Mouse (Mus musculus): ENCODE results near the gene Qsox1. TPM values are rescaled to one million over a fixed set of nuclear protein-coding genes. Genes with fewer than 3 reads are reported as not detected.

The Qsox1 gene
- polyA plus RNA-seq, 1 experiment from 2014 or later = 21.5 TPM

DNA sequence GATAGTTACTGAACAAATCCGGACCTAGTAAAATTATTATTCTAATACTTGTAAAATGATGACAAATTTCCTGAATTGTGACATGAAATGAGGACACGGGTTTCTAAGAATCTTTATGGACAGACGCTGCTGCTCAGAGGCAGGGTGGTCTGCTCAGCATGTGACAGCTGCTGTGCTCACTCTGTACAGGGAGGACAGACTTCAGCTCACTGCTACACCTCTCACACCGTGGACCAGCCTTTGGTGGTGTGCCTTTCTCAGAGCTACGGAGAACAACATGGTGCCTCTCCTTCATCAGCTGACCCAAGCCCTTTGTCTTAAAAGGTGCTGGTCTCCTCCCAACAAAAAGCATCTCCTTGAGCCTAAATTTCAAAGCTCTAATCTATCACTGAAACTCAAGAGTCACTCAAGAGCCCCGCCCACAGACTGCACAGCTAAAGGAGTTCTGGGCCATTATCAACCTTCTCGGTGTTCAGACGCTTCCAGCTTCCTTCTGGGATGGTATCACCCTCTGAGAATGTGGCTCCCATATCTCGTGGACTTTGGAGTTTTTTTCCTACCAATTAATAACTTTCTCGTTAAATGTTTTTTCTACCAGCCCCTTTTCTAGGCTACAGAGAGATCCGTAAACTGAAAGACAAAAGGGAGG, 15.8 kb downstream of the Qsox1 start:
- WGBS = 81% methylated on average over 11 of the region's 11 CpGs
- no peak for ATAC-seq (ENCODE audit: low FRiP score, low read depth)

DNA sequence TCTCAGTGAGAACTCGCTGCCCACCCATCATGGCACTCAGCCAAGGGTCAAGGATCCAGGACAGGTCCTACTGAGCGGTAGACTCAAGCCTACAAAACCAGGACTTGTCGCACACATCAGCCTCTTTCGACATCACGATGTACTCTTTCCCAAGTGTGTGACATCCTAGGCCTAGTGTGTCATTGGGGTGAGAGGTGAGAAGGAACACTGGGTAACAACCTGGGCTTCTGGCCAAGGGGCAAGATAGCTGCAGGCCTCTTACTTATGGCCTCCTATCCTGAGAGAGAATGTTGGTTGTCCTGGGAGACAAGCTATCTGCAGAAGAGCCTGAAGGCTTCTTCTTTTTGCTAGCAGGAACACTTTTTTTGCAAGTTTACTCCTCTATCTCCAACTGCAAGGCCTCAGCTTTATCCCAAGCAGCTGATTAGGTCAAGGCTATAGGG, 16.9 kb downstream of the Qsox1 start:
- H3K9ac ChIP-seq = no peak overlapping the region
- WGBS = 93% methylated on average over 5 of the region's 5 CpGs
- no peak overlapping the region for H3K4me2 ChIP-seq
- H3K27ac ChIP-seq (replicated peaks) = no peak overlapping the region
- H3K4me1 ChIP-seq (replicated peaks) = peaks cover 3% of the 10 kb centered on the region
- no peak overlapping the region for H3K4me3 ChIP-seq
- no peaks in the 10 kb centered on the region for H3K9me3 ChIP-seq
- H3K36me3 ChIP-seq = peaks cover 15% of the 10 kb centered on the region
- no peaks in the 10 kb centered on the region for H3K27me3 ChIP-seq
- no peak for ATAC-seq (ENCODE audit: low FRiP score, low read depth)

More for the DNA sequence above, 15.8 kb downstream of the Qsox1 start:
- Histone ChIP-seq H3K27me3 (no peaks in the 10 kb centered on the region), H3K36me3 (peaks cover 15% of the 10 kb centered on the region), H3K27ac (replicated peaks) (no peak overlapping the region), H3K4me1 (replicated peaks) (no peaks in the 10 kb centered on the region), H3K4me3 (no peak overlapping the region), H3K9me3 (no peaks in the 10 kb centered on the region), H3K4me2 (no peak overlapping the region), H3K9ac (no peak overlapping the region)

DNA sequence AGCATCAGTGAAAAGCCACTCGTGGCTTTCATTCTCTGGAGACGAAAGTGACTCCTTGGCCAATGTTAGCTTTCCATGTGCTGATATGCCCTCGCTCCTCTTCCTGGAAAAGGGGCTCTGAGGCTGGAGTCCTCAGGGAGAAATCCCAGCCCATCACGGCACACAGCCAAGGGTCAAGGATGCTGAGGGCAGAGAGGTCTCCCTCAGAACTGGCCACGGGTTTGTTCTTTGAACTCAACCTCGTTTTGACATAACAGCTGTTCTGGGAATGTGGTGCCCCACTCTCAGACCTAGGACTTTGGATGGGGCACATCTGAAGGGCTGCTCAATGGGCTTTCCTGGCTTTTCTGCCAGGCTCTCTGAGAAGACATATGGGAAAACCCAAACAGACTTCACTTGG, 17.8 kb downstream of the Qsox1 start:
- Histone ChIP-seq H3K4me1 (replicated peaks) (peaks cover 13% of the 10 kb centered on the region), H3K36me3 (peaks cover 15% of the 10 kb centered on the region), H3K27ac (replicated peaks) (no peak overlapping the region), H3K27me3 (no peaks in the 10 kb centered on the region), H3K4me2 (no peak overlapping the region), H3K9me3 (no peaks in the 10 kb centered on the region), H3K4me3 (no peak overlapping the region), H3K9ac (no peak overlapping the region)
- ATAC-seq (ENCODE audit: low FRiP score, low read depth) = no peak
- 89% methylated on average over 6 of the region's 6 CpGs for WGBS

DNA sequence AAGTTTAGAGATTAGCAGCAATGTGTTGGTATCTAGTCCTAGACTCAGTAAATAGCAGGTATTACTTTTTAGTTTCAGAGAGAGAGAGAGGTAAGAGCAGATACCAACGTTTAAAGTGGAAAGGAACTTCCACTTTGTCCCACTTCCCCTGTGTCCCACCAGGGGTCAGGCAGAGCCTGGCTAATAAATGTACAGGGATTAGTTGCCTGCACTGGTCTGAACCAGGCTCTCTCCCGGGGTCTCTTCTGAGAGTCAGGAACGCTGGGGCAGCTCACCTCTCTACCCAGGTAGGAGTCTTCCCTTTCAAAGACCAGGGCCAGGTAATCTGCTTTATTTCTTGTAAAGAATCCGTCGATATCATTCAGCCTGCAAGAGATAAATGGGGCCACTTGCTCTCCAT, 20.8 kb downstream of the Qsox1 start:
- Histone ChIP-seq H3K9ac (no peak overlapping the region), H3K27ac (replicated peaks) (no peak overlapping the region), H3K36me3 (peaks cover 35% of the 10 kb centered on the region), H3K4me1 (replicated peaks) (peaks cover 17% of the 10 kb centered on the region), H3K4me3 (no peak overlapping the region), H3K9me3 (no peaks in the 10 kb centered on the region), H3K4me2 (no peak overlapping the region), H3K27me3 (no peaks in the 10 kb centered on the region)
- ATAC-seq (ENCODE audit: low FRiP score, low read depth) = no peak
- WGBS = 59% methylated on average over 5 of the region's 5 CpGs

DNA sequence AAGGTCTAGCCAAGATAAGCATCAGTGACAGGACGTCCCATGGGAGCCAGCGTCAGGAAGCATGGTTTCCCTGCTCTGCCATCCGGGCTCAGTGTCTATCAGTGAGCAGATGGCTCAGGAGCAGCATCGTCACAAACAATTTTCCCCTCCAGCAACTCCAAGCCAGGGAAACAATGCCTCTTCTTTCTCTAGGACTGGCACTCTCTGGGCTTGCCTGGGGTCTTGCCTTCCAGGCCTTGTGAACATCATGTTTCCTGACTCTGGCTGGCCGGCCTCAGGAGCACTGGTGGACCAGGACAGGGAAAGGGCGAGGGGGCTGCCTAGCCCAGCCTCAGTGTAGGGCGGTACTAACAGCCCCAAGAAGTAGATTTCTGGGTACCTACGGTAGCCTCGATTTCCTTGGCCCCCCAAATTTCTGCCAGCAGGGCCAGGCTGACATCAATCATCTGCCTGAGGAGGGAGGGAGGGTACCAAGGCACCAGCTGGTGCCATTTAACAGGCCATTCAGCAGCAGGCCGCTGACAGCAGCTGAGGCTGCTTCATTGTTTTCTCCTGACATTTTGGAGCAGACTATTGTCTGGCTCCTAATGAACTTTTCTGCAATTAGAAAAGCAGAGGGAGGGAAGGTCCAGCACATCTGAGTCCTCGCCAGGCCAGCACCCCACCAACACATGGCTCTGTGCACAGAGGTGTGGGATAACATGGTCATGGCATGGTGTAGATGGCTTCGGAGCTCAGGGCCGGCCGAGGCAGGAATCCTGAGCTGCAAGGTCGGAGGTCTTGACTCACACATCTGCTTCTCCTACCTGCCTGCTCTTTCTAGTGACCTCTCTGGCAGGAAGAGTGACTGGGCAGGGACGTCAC, 22.3 kb downstream of the Qsox1 start:
- Histone ChIP-seq H3K9me3 (no peaks in the 10 kb centered on the region), H3K9ac (no peak overlapping the region), H3K4me2 (no peak overlapping the region), H3K36me3 (peaks cover 42% of the 10 kb centered on the region), H3K4me1 (replicated peaks) (peaks cover 17% of the 10 kb centered on the region), H3K4me3 (no peak overlapping the region), H3K27me3 (no peaks in the 10 kb centered on the region), H3K27ac (replicated peaks) (peak overlapping the region; percentile 85)
- 26% methylated on average over 16 of the region's 16 CpGs for WGBS
- peak; percentile 80 for ATAC-seq (ENCODE audit: low FRiP score, low read depth)

DNA sequence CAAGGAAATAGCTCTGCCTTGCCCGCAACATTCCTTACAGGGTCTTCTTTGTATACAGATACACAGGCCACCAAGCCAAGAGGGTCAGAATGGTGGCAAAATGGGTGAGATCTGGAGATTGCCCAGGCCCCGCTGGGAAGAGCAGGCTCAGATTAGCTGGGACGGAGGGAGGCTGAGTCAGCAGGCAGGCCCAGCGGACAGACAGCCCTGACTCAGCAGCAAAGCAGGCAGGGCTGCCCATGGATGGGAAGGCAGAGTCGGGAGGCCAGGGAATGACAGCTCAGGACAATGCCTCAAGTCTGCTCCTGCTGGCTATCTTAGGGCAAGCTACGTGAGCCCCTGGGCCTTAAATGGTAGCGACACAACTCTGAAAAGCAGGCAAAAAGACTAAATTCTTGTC, 26.8 kb downstream of the Qsox1 start:
- no peak for ATAC-seq (ENCODE audit: low FRiP score, low read depth)
- H3K9ac ChIP-seq = no peak overlapping the region

DNA sequence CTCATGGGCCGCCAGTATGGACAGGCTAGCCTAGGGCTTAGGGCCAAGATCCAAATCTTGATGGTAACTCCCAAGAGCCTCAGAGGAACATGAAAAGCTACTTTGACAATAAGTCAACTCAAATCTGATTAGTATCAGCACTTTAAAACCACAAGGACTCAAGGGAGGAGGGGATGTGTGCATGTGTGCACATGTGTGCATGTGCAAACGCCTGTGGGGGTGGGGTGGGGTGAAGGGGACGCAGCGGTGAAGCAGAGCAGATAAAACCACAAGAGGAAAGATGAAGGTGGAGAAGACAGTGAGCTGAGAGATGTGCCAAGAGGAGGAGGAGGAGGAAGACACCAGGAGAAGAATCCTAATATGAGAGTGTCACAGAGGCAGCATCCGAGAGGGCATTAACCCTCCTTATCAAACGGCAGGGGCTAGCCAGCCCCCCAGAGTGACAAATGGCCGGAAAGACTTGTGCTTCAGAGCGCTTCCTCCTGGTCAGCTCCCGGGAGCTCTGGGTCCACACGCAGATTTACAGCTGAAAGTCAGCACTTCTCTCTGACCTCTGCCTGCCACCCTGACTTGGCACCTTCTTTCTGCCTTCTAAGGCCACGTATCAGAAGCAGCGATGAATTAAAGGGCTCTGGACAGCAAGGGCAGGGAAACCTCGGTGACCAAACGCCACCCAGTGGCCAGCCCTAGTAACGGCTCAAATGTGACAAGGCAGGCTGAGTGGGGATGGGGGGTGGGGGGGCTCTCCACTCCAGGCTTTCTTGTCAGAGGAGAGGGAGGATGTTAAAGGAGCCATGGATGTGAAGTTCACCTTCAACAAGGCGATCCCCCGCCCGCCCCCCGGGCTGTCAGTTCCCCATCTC, 28.1 kb downstream of the Qsox1 start:
- H3K4me3 ChIP-seq = no peak overlapping the region
- peak overlapping the region; percentile 29; the same call in 1 of the 2 replicates for H3K4me2 ChIP-seq
- peaks cover 43% of the 10 kb centered on the region for H3K36me3 ChIP-seq
- H3K4me1 ChIP-seq (replicated peaks) = peaks cover 6% of the 10 kb centered on the region
- H3K27me3 ChIP-seq = peaks cover 15% of the 10 kb centered on the region; the same call in 1 of the 2 replicates
- no peak overlapping the region for H3K9ac ChIP-seq
- no peaks in the 10 kb centered on the region for H3K9me3 ChIP-seq
- WGBS = 37% methylated on average over 19 of the region's 19 CpGs
- no peak overlapping the region for H3K27ac ChIP-seq (replicated peaks)
- ATAC-seq (ENCODE audit: low FRiP score, low read depth) = no peak

More for the DNA sequence above, 26.8 kb downstream of the Qsox1 start:
- Histone ChIP-seq H3K36me3 (peaks cover 37% of the 10 kb centered on the region), H3K27me3 (peaks cover 11% of the 10 kb centered on the region; the same call in 1 of the 2 replicates), H3K4me2 (no peak overlapping the region), H3K9me3 (no peaks in the 10 kb centered on the region), H3K4me3 (no peak overlapping the region), H3K4me1 (replicated peaks) (peaks cover 19% of the 10 kb centered on the region), H3K27ac (replicated peaks) (no peak overlapping the region)
- whole genome bisulfite sequencing = 55% methylated on average over 7 of the region's 7 CpGs

DNA sequence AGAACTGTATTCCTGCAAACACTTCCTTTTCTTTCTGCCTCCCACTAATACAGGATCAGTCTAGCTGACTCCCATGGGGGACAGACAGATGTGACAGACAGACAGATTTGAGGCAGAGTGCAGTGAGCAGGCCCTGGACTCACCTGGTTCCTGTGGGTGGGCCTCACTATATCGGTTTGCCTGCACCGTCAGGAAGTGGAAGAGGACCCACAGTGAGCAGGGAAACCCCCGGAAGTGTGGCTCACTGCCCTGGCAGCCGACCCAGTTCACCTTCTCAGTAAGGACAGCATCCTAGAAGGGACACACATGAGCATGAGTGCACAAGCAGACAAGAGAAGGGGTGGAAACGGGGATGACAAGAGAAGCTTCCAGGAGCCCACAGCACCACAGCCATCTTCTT, 30.3 kb downstream of the Qsox1 start:
- WGBS = 79% methylated on average over 5 of the region's 5 CpGs
- H3K36me3 ChIP-seq = peaks cover 32% of the 10 kb centered on the region
- H3K27me3 ChIP-seq = peaks cover 20% of the 10 kb centered on the region; the same call in 1 of the 2 replicates
- H3K4me3 ChIP-seq = no peak overlapping the region
- H3K27ac ChIP-seq (replicated peaks) = no peak overlapping the region
- H3K4me2 ChIP-seq = no peak overlapping the region
- H3K4me1 ChIP-seq (replicated peaks) = peaks cover 4% of the 10 kb centered on the region
- no peak overlapping the region for H3K9ac ChIP-seq
- H3K9me3 ChIP-seq = no peaks in the 10 kb centered on the region
- no peak for ATAC-seq (ENCODE audit: low FRiP score, low read depth)

DNA sequence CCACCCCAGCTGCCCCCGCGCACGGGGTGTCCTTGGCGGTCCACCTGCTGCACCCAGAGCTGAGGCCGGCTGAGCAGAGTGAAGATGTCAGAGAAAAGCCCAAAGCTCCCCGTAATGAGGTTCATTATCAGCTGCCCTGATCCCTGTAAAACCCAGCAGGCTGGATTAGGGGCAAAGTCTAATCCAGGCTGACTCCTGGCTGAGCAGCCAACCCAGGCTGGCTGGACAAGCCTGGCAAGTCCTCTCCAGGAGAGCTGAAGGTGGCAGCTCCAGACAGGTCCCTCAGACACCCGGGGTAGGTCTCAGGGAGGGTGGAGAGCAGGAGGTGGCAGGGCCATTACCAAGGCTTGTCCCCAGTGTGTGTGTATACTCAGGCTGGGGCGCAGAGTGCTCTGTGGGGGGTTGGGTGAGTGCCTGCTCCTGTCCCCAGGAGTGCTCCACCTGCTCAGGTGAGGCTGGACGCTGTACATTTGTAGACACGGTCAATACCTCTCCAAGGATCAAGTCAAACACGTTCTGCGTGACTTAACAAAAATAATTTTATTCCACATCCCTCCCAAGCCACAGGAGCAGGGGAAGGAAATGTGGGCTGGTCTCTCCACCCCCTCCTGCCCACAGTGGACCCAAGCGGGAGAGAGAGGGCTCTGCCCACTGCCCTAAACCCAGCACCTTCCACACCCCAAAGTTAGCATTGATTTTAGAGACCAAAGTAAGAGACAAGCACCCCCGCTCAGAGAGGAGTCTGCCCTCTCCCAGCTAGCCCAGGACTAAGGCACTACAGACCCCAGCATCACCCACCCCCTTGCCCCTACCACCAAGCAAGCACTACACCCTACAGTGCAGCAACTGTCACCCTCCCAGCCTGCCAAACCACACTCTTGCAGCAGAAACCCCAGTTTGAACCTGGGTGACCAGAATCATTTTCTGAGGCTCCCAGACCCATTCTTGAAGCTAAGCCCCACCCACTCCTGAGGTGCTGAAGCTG, 34.8 kb downstream of the Qsox1 start:
- H3K4me3 ChIP-seq = no peak overlapping the region
- WGBS = 69% methylated on average over 14 of the region's 14 CpGs
- ATAC-seq (ENCODE audit: low FRiP score, low read depth) = peak; percentile 52; the same call in 1 of the 2 replicates

DNA sequence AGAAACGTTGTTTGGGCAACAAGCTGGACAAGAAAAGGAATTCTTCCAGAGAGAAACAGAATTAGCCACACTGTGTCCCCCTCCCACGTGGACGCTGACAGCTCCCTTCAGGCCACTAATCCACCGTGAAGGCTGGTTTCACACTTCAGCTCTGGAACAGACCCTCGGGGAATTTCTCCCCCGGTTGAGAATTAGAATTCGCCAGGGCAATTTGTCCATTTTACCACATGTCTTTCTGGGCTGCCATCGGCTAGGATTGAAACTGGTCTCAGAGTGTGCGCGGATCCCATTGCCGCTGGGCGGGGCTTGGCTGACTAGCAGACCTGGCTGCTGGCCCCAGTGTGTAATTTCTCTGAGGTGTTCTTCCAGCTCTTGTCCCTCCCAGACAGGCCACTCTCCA, 53.5 kb downstream of the Qsox1 start:
- ATAC-seq (ENCODE audit: low FRiP score, low read depth) = peak; percentile 87
- 0 out of 2 replicates have a peak, but pooled peaks cover 4% of the 10 kb centered on the region for H3K4me1 ChIP-seq (replicated peaks)
- H3K36me3 ChIP-seq = no peaks in the 10 kb centered on the region
- no peak overlapping the region for H3K4me2 ChIP-seq
- WGBS = 20% methylated on average over 12 of the region's 12 CpGs
- no peaks in the 10 kb centered on the region for H3K9me3 ChIP-seq
- H3K4me3 ChIP-seq = no peak overlapping the region
- no peak overlapping the region for H3K27ac ChIP-seq (replicated peaks)
- H3K27me3 ChIP-seq = peaks cover 48% of the 10 kb centered on the region
- H3K9ac ChIP-seq = no peak overlapping the region

More for the DNA sequence above, 34.8 kb downstream of the Qsox1 start:
- Histone ChIP-seq H3K4me1 (replicated peaks) (no peaks in the 10 kb centered on the region), H3K27ac (replicated peaks) (no peak overlapping the region), H3K9ac (no peak overlapping the region), H3K36me3 (peaks cover 21% of the 10 kb centered on the region), H3K27me3 (0 out of 2 replicates have a peak, but pooled peaks cover 20% of the 10 kb centered on the region), H3K9me3 (no peaks in the 10 kb centered on the region; the same call in 1 of the 2 replicates), H3K4me2 (no peak overlapping the region)

DNA sequence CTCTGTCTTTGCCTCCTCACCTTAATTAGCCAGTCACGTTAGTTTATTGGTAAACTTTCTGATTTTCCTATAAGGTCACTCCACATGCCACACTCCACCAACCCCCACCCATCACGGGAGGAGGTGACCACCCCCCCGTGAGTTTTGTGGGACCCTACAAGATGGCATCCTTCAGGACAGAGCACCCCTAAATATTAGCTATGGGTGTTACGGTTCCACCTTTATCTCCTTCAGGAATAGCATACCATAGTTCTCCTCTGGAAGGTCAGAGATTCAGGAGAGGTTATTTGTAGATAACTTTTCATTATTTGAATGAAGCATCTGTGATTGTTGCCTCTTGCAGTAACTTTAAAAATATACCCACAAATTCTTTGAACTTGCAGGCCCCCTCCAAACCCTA, 54.0 kb downstream of the Qsox1 start:
- Histone ChIP-seq H3K27me3 (peaks cover 51% of the 10 kb centered on the region), H3K4me1 (replicated peaks) (0 out of 2 replicates have a peak, but pooled peaks cover 4% of the 10 kb centered on the region), H3K27ac (replicated peaks) (no peak overlapping the region), H3K4me2 (no peak overlapping the region), H3K36me3 (no peaks in the 10 kb centered on the region), H3K9me3 (no peaks in the 10 kb centered on the region), H3K4me3 (no peak overlapping the region), H3K9ac (no peak overlapping the region)
- 67% methylated on average over 4 of the region's 4 CpGs for WGBS
- no peak for ATAC-seq (ENCODE audit: low FRiP score, low read depth)

Data from hindbrain, embryonic 15.5 days (tissue).